Comparison of ENCODE assay signal across 8 mouse cellular contexts in the genomic region with DNA sequence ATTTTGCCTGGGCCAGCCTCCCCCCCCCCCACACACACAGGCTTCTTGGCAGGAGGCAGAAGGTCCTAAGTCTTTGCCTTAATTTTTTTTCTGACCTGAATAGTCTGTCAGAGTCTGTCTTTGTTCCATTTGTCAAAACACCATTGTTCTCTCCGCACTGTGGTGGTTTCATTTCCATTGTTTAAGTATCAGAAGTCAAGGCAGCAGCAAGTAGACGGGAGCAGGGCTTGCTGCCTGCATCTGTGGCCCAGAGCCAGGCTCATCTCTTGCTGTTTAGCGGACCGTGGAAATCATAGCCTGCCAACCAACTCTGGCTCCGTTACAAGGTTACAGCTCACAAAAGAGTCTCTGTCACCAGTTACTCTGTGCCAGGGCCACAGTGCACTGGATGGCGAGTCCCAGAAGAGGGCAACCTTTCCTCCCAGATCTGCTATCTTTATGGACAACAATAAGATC. TPM values are rescaled to one million over a fixed set of nuclear protein-coding genes. Genes with fewer than 3 reads are reported as not detected.
A peak's percentile ranks its signal among the peaks of the same experiment; 100 is the strongest.
DNase-seq lines count a peak whose midpoint lies in the region; ATAC-seq and TF ChIP-seq lines count a peak whose summit lies in the region.

No protein-coding gene starts in this region.

- TF ChIP-seq CTCF in lung, adult 2 months (IDR thresholded peaks at IDR 0.05; ENCODE audit: insufficient read depth, low read length): peak; percentile 42; the same call in 1 of the 2 replicates

- H3K9me3 ChIP-seq in heart, embryonic 12.5 days (replicated peaks): no peaks in the 10 kb centered on the region
- H3K9me3 ChIP-seq in kidney, embryonic 14.5 days (ENCODE audit: control insufficient read depth, low read length): no peaks in the 10 kb centered on the region

- DNase-seq in spleen, postnatal 36 days (ENCODE audit: low spot score in 2 of 2): peak; percentile 15 to 19
- DNase-seq in spleen, postnatal 14 days (ENCODE audit: low spot score in 2 of 2): no peak
- DNase-seq in cerebellum, postnatal 4 days (ENCODE audit: low spot score in 2 of 2): peak; percentile 59 to 92
- no peak for DNase-seq in lung, adult 2 months
- peak; percentile 76 for DNase-seq in retina, embryonic 14.5 days (ENCODE audit: low spot score)
- no peak for DNase-seq in thymus, postnatal 0 days (ENCODE audit: low spot score)

- peak; percentile 67; the same call in 1 of the 2 replicates for ATAC-seq in heart, embryonic 12.5 days (ENCODE audit: insufficient number of reproducible peaks, low FRiP score)
- ATAC-seq in kidney, embryonic 14.5 days (ENCODE audit: low FRiP score, low TSS enrichment): peak; percentile 82

- no peak overlapping the region for H3K4me3 ChIP-seq in heart, embryonic 12.5 days
- no peak overlapping the region for H3K4me3 ChIP-seq in kidney, embryonic 14.5 days (ENCODE audit: low read length)
- H3K4me3 ChIP-seq in lung, adult 2 months (replicated peaks; ENCODE audit: extremely low read depth, low read depth, low read length): no peak overlapping the region

- H3K4me1 ChIP-seq in heart, embryonic 12.5 days (replicated peaks): 0 out of 2 replicates have a peak, but pooled peaks cover 3% of the 10 kb centered on the region
- peaks cover 11% of the 10 kb centered on the region; the same call in 1 of the 2 replicates for H3K4me1 ChIP-seq in kidney, embryonic 14.5 days (ENCODE audit: control insufficient read depth, insufficient read depth, low read length)
- H3K4me1 ChIP-seq in lung, adult 2 months (ENCODE audit: control insufficient read depth, insufficient read depth, low read length): no peaks in the 10 kb centered on the region

- no peak overlapping the region for H3K4me2 ChIP-seq in heart, embryonic 12.5 days
- H3K4me2 ChIP-seq in kidney, embryonic 14.5 days (replicated peaks; ENCODE audit: low read depth, low read length): no peak overlapping the region

- H3K27ac ChIP-seq in heart, embryonic 12.5 days (ENCODE audit: poor library complexity, severe bottlenecking): no peak overlapping the region
- H3K27ac ChIP-seq in kidney, embryonic 14.5 days (ENCODE audit: low read depth, low read length): no peak overlapping the region

- H3K36me3 ChIP-seq in heart, embryonic 12.5 days: no peaks in the 10 kb centered on the region
- H3K36me3 ChIP-seq in kidney, embryonic 14.5 days (ENCODE audit: control insufficient read depth, insufficient read depth, low read length): no peaks in the 10 kb centered on the region

- TF ChIP-seq POLR2A in lung, adult 2 months (IDR thresholded peaks at IDR 0.05; ENCODE audit: borderline replicate concordance, extremely low read depth, low read depth, low read length): no peak

- H3K27me3 ChIP-seq in heart, embryonic 12.5 days (replicated peaks): peaks cover 17% of the 10 kb centered on the region
- no peaks in the 10 kb centered on the region for H3K27me3 ChIP-seq in kidney, embryonic 14.5 days (ENCODE audit: control insufficient read depth, insufficient read depth, low read length)

- WGBS in heart, embryonic 12.5 days: 32% methylated on average over 6 of the region's 6 CpGs
- WGBS in kidney, embryonic 14.5 days: 33% methylated on average over 6 of the region's 6 CpGs
- WGBS in lung, adult 2 months: 29% methylated on average over 6 of the region's 6 CpGs

- H3K9ac ChIP-seq in heart, embryonic 12.5 days: no peak overlapping the region
- no peak overlapping the region for H3K9ac ChIP-seq in kidney, embryonic 14.5 days (ENCODE audit: low read depth, low read length)

RNA-seq across cellular contexts. Expression of gene Gm11060, which starts 16.9 kb away (rescaled TPM):
- polyA plus RNA-seq in heart, embryonic 12.5 days (2016; fragmentation: Nextera tagmentation; extraction: Ambion mirVana): not detected in 2 replicates
- polyA plus RNA-seq in kidney, embryonic 14.5 days (2014; fragmentation: Nextera tagmentation; extraction: Ambion mirVana): not detected in 2 replicates
- polyA plus RNA-seq in lung, adult 2 months (2012; rRNA removed): not detected in 2 replicates
- polyA plus RNA-seq in thymus, postnatal 0 days (2015; fragmentation: Nextera tagmentation; extraction: Ambion mirVana): not detected in 2 replicates

RNA-seq across cellular contexts. Expression of gene Wt1, which starts 17.6 kb away (rescaled TPM):
- polyA plus RNA-seq in heart, embryonic 12.5 days (2016; fragmentation: Nextera tagmentation; extraction: Ambion mirVana): 29.0 and 30.7 TPM in 2 replicates
- polyA plus RNA-seq in kidney, embryonic 14.5 days (2014; fragmentation: Nextera tagmentation; extraction: Ambion mirVana): 108 and 164 TPM in 2 replicates
- polyA plus RNA-seq in lung, adult 2 months (2012; rRNA removed): 4.9 and 12.0 TPM in 2 replicates
- polyA plus RNA-seq in thymus, postnatal 0 days (2015; fragmentation: Nextera tagmentation; extraction: Ambion mirVana): 0.17 and 0.20 TPM in 2 replicates

Comparison
In these comparisons a context has a peak if more than half of its experiments do, and no peak if none do; other contexts are left out.
1. DNase-seq: peak in spleen, postnatal 36 days (2 of 2), cerebellum, postnatal 4 days (2 of 2) and retina, embryonic 14.5 days (single experiment); none in spleen, postnatal 14 days (0 of 2), lung, adult 2 months (single experiment) and thymus, postnatal 0 days (single experiment).